Mouse (Mus musculus) lung, embryonic 15.5 days (tissue): Measurements from ENCODE around the gene Zdhhc20. TPM values are rescaled to one million over a fixed set of nuclear protein-coding genes. Genes with fewer than 3 reads are reported as not detected.
"Not testable (repeated sequence)": the region's sequence is repeated elsewhere in the genome, so short reads cannot be mapped to it uniquely, and the experiment has no call there.

Source experiments
- ATAC-seq: fragments of 200-750 bp; cut with Nextera tagmentation; 2 replicates; pipeline ENCODE4 v1.8.0; 2017; ENCODE audit warnings: moderate number of reproducible peaks, borderline replicate concordance; ENCODE audit not compliant: low FRiP score, low TSS enrichment; ENCODE audit errors: extremely low read depth
- H3K27ac ChIP-seq: fragments of 300-500 bp; sonication (generic); 2 replicates; pipeline ENCODE4 v1.5.1; 2015; ENCODE audit warnings: moderate library complexity, mild to moderate bottlenecking, inconsistent platforms
- H3K27me3 ChIP-seq: fragments of 300-500 bp; sonication (generic); 2 replicates; pipeline ENCODE4 v1.6.1; 2015; ENCODE audit warnings: inconsistent platforms
- H3K36me3 ChIP-seq: fragments of 300-500 bp; sonication (generic); 2 replicates; pipeline ENCODE4 v1.6.1; 2015; ENCODE audit warnings: inconsistent platforms
- H3K4me1 ChIP-seq: fragments of 300-500 bp; sonication (generic); 2 replicates; pipeline ENCODE4 v1.6.1; 2015; ENCODE audit warnings: inconsistent platforms
- H3K4me2 ChIP-seq: fragments of 300-500 bp; sonication (generic); 2 replicates; pipeline ENCODE4 v1.6.1; 2015; ENCODE audit warnings: inconsistent platforms, mild to moderate bottlenecking, moderate library complexity
- H3K4me3 ChIP-seq: fragments of 300-500 bp; sonication (generic); 2 replicates; pipeline ENCODE4 v1.5.1; 2015; ENCODE audit warnings: mild to moderate bottlenecking, inconsistent platforms
- H3K9ac ChIP-seq: fragments of 300-500 bp; sonication (generic); 2 replicates; pipeline ENCODE4 v1.6.1; 2015; ENCODE audit warnings: inconsistent platforms
- H3K9me3 ChIP-seq: fragments of 300-500 bp; sonication (generic); 2 replicates; pipeline ENCODE4 v1.6.1; 2016; ENCODE audit warnings: inconsistent platforms
- WGBS: fragments of 180-500 bp; shearing (Covaris S2); methylation state at CpG from one replicate; pipeline ENCODE4 v1.1.7; 2015; 5-methylcytosine and 5-hydroxymethylcytosine counted together
- polyA plus RNA-seq: library from polyadenylated mRNA; unstranded; fragments of >200 nt; fragmentation: Nextera tagmentation; extraction: Ambion mirVana; gene quantifications from 2 replicates; pipeline ENCODE4 v1.2.1, GENCODE M21; 2015

The Zdhhc20 gene
- polyA plus RNA-seq, 1 experiment from 2014 or later = 76.7 TPM

GRCm38 (mm10) chr14:57886032-57886431, 4.0 kb downstream of the Zdhhc20 start:
- 64% methylated on average over 2 of the region's 2 CpGs for WGBS
- ATAC-seq = no peak

GRCm38 (mm10) chr14:57883341-57883740, 6.7 kb downstream of the Zdhhc20 start:
- no peaks in the 10 kb centered on the region for H3K9me3 ChIP-seq
- no peak for ATAC-seq
- H3K4me2 ChIP-seq = no peak overlapping the region
- no peaks in the 10 kb centered on the region for H3K27me3 ChIP-seq
- H3K4me1 ChIP-seq = peaks cover 39% of the 10 kb centered on the region
- H3K4me3 ChIP-seq = no peak overlapping the region
- H3K36me3 ChIP-seq = no peaks in the 10 kb centered on the region
- WGBS = 72% methylated on average over 3 of the region's 3 CpGs
- H3K9ac ChIP-seq = no peak overlapping the region
- peak overlapping the region; percentile 66 for H3K27ac ChIP-seq

More at GRCm38 (mm10) chr14:57886032-57886431, 4.0 kb downstream of the Zdhhc20 start:
- Histone ChIP-seq H3K27ac (no peak overlapping the region), H3K4me2 (no peak overlapping the region), H3K27me3 (no peaks in the 10 kb centered on the region), H3K9me3 (no peaks in the 10 kb centered on the region), H3K9ac (no peak overlapping the region), H3K36me3 (no peaks in the 10 kb centered on the region), H3K4me3 (no peak overlapping the region), H3K4me1 (peaks cover 44% of the 10 kb centered on the region)

- H3K27me3 ChIP-seq = no peaks in the 10 kb centered on the region
- H3K4me3 ChIP-seq = no peak overlapping the region
- no peaks in the 10 kb centered on the region for H3K9me3 ChIP-seq
- peak overlapping the region; percentile 66 for H3K27ac ChIP-seq
- no peak for ATAC-seq
- peaks cover 34% of the 10 kb centered on the region for H3K4me1 ChIP-seq
- H3K36me3 ChIP-seq = no peaks in the 10 kb centered on the region
- H3K4me2 ChIP-seq = no peak overlapping the region
- H3K9ac ChIP-seq = no peak overlapping the region
- 28% methylated on average over 4 of the region's 4 CpGs for WGBS
Observed at GRCm38 (mm10) chr14:57882720-57883119, 7.4 kb downstream of the Zdhhc20 start.

- ATAC-seq = no peak
- no peak overlapping the region for H3K4me2 ChIP-seq
- no peak overlapping the region for H3K4me3 ChIP-seq
- WGBS = 47% methylated on average over 4 of the region's 4 CpGs
- peak overlapping the region; percentile 66; the same call in 1 of the 2 replicates for H3K27ac ChIP-seq
- H3K36me3 ChIP-seq = no peaks in the 10 kb centered on the region
- H3K9ac ChIP-seq = peak overlapping the region; percentile 7; the same call in 1 of the 2 replicates
- H3K9me3 ChIP-seq = no peaks in the 10 kb centered on the region
- no peaks in the 10 kb centered on the region for H3K27me3 ChIP-seq
- H3K4me1 ChIP-seq = peaks cover 31% of the 10 kb centered on the region
Observed at GRCm38 (mm10) chr14:57881793-57882192, 8.3 kb downstream of the Zdhhc20 start.

GRCm38 (mm10) chr14:57881074-57881473, 9.0 kb downstream of the Zdhhc20 start:
- Histone ChIP-seq H3K27me3 (no peaks in the 10 kb centered on the region), H3K4me3 (no peak overlapping the region), H3K4me2 (no peak overlapping the region), H3K4me1 (peaks cover 28% of the 10 kb centered on the region), H3K9ac (no peak overlapping the region), H3K27ac (no peak overlapping the region), H3K36me3 (no peaks in the 10 kb centered on the region), H3K9me3 (no peaks in the 10 kb centered on the region)
- ATAC-seq = no peak

- Histone ChIP-seq H3K27ac (no peak overlapping the region), H3K4me3 (no peak overlapping the region), H3K36me3 (peaks cover 11% of the 10 kb centered on the region), H3K4me2 (no peak overlapping the region), H3K27me3 (no peaks in the 10 kb centered on the region), H3K4me1 (peaks cover 20% of the 10 kb centered on the region), H3K9ac (no peak overlapping the region), H3K9me3 (no peaks in the 10 kb centered on the region)
- whole genome bisulfite sequencing = 90% methylated on average over 9 of the region's 9 CpGs
- ATAC-seq = no peak
Observed at GRCm38 (mm10) chr14:57877921-57878320, 12.2 kb downstream of the Zdhhc20 start.

- Histone ChIP-seq H3K4me1 (no peaks in the 10 kb centered on the region), H3K4me3 (no peak overlapping the region), H3K27me3 (no peaks in the 10 kb centered on the region), H3K9me3 (no peaks in the 10 kb centered on the region), H3K4me2 (no peak overlapping the region), H3K27ac (no peak overlapping the region), H3K9ac (no peak overlapping the region), H3K36me3 (peaks cover 42% of the 10 kb centered on the region)
- ATAC-seq = no peak
- WGBS = 90% methylated on average over 3 of the region's 3 CpGs
Observed at GRCm38 (mm10) chr14:57866676-57867276, 23.3 kb downstream of the Zdhhc20 start.

GRCm38 (mm10) chr14:57865256-57865655, 24.8 kb downstream of the Zdhhc20 start:
- no peak overlapping the region for H3K4me3 ChIP-seq
- no peaks in the 10 kb centered on the region for H3K4me1 ChIP-seq
- H3K9me3 ChIP-seq = no peaks in the 10 kb centered on the region
- WGBS = 88% methylated on average over 3 of the region's 3 CpGs
- no peak overlapping the region for H3K27ac ChIP-seq
- no peaks in the 10 kb centered on the region for H3K27me3 ChIP-seq
- no peak for ATAC-seq
- no peak overlapping the region for H3K4me2 ChIP-seq
- peaks cover 44% of the 10 kb centered on the region for H3K36me3 ChIP-seq
- H3K9ac ChIP-seq = no peak overlapping the region

GRCm38 (mm10) chr14:57863129-57863528, 26.9 kb downstream of the Zdhhc20 start:
- Histone ChIP-seq H3K4me2 (no peak overlapping the region), H3K36me3 (peaks cover 41% of the 10 kb centered on the region), H3K4me1 (no peaks in the 10 kb centered on the region), H3K9ac (no peak overlapping the region), H3K4me3 (no peak overlapping the region), H3K9me3 (no peaks in the 10 kb centered on the region), H3K27ac (no peak overlapping the region), H3K27me3 (no peaks in the 10 kb centered on the region)
- 50% methylated on average over 2 of the region's 2 CpGs for WGBS
- ATAC-seq = no peak

- Histone ChIP-seq H3K27ac (no peak overlapping the region), H3K9me3 (no peaks in the 10 kb centered on the region), H3K4me1 (no peaks in the 10 kb centered on the region), H3K4me2 (no peak overlapping the region), H3K4me3 (no peak overlapping the region), H3K9ac (no peak overlapping the region), H3K27me3 (no peaks in the 10 kb centered on the region), H3K36me3 (peaks cover 46% of the 10 kb centered on the region)
- 82% methylated on average over 4 of the region's 4 CpGs for WGBS
- no peak for ATAC-seq
Observed at GRCm38 (mm10) chr14:57861987-57862412, 28.1 kb downstream of the Zdhhc20 start.

GRCm38 (mm10) chr14:57859520-57859919, 30.6 kb downstream of the Zdhhc20 start:
- H3K36me3 ChIP-seq = peaks cover 45% of the 10 kb centered on the region
- H3K27me3 ChIP-seq = no peaks in the 10 kb centered on the region
- ATAC-seq = 0 out of 2 replicates have a peak, but pooled peaks have one; percentile 23
- no peak overlapping the region for H3K4me3 ChIP-seq
- H3K27ac ChIP-seq = no peak overlapping the region
- H3K4me2 ChIP-seq = no peak overlapping the region
- H3K9ac ChIP-seq = no peak overlapping the region
- no peaks in the 10 kb centered on the region for H3K9me3 ChIP-seq
- H3K4me1 ChIP-seq = no peaks in the 10 kb centered on the region

GRCm38 (mm10) chr14:57858601-57859000, 31.5 kb downstream of the Zdhhc20 start:
- no peaks in the 10 kb centered on the region for H3K27me3 ChIP-seq
- H3K27ac ChIP-seq = no peak overlapping the region
- H3K36me3 ChIP-seq = peaks cover 38% of the 10 kb centered on the region
- no peaks in the 10 kb centered on the region for H3K9me3 ChIP-seq
- no peak for ATAC-seq
- H3K4me1 ChIP-seq = no peaks in the 10 kb centered on the region
- WGBS = 94% methylated on average over 2 of the region's 2 CpGs
- H3K9ac ChIP-seq = no peak overlapping the region
- no peak overlapping the region for H3K4me3 ChIP-seq
- no peak overlapping the region for H3K4me2 ChIP-seq

GRCm38 (mm10) chr14:57856037-57856436, 34.0 kb downstream of the Zdhhc20 start:
- H3K4me3 ChIP-seq, H3K27ac ChIP-seq, H3K27me3 ChIP-seq, H3K4me1 ChIP-seq, H3K9ac ChIP-seq, H3K9me3 ChIP-seq, ATAC-seq, H3K4me2 ChIP-seq: not testable (repeated sequence)
- H3K36me3 ChIP-seq = peaks cover 40% of the 10 kb centered on the region
